Mouse (Mus musculus) MEL (cell line): ENCODE measurements at regions not wholly inside any gene's neighbourhood (a gene's known extent, or its start where the extent isn't known, plus 50 kb on each side); places are given as distances from the start of the nearest gene placed in this dataset.

Source experiments
- DNase-seq: peaks from one replicate; pipeline ENCODE4 v3.0.0; 2011; ENCODE audit warnings: low read depth, low spot score
- H3K27ac ChIP-seq: 2 replicates; pipeline ENCODE4 v1.5.1; 2012; ENCODE audit warnings: low read depth, mild to moderate bottlenecking, control low read depth, low read length, moderate library complexity; ENCODE audit not compliant: control insufficient read depth
- H3K27me3 ChIP-seq, 2 experiments: fragments of 150-350 bp in 1 of 2; sonication (generic) in 1 of 2; 2 replicates each; pipeline ENCODE4 v1.6.1; 2012; ENCODE audit warnings: low read length in 2 of 2, mild to moderate bottlenecking in 2 of 2, improper control_type of control experiment in 1 of 2, moderate library complexity in 1 of 2; ENCODE audit not compliant: insufficient read depth in 2 of 2, control insufficient read depth in 1 of 2
- H3K36me3 ChIP-seq, 2 experiments: 2 replicates each; pipeline ENCODE4 v1.6.1; 2012 to 2014; ENCODE audit warnings: low read length in 2 of 2, improper control_type of control experiment in 1 of 2, inconsistent platforms in 1 of 2, mild to moderate bottlenecking in 1 of 2; ENCODE audit not compliant: insufficient read depth in 2 of 2, control insufficient read depth in 1 of 2
- H3K4me1 ChIP-seq, 2 experiments: fragments of 150-350 bp in 1 of 2; sonication (generic) in 1 of 2; 2 replicates each; pipeline ENCODE4 v1.6.1; 2012; ENCODE audit warnings: low read length in 2 of 2, improper control_type of control experiment in 1 of 2, mild to moderate bottlenecking in 1 of 2; ENCODE audit not compliant: insufficient read depth in 2 of 2, control insufficient read depth in 1 of 2
- H3K4me3 ChIP-seq, 2 experiments: fragments of 150-350 bp in 1 of 2; sonication (generic) in 1 of 2; 2 replicates each; pipeline ENCODE4 v1.5.1; 2012; ENCODE audit warnings: low read depth in 2 of 2, low read length in 2 of 2, mild to moderate bottlenecking in 2 of 2, moderate library complexity in 2 of 2, control low read depth in 1 of 2, improper control_type of control experiment in 1 of 2; ENCODE audit not compliant: control insufficient read depth in 1 of 2, insufficient read depth in 1 of 2
- H3K79me2 ChIP-seq: 2 replicates; pipeline ENCODE4 v1.6.1; 2012; ENCODE audit warnings: mild to moderate bottlenecking, low read length, moderate library complexity; ENCODE audit not compliant: control insufficient read depth, poor library complexity, insufficient read depth
- H3K9ac ChIP-seq: 2 replicates; pipeline ENCODE4 v1.6.1; 2012; ENCODE audit warnings: low read depth, mild to moderate bottlenecking, control low read depth, low read length, moderate library complexity; ENCODE audit not compliant: control insufficient read depth, poor library complexity, severe bottlenecking
- H3K9me3 ChIP-seq: fragments of 150-350 bp; sonication (generic); replicated peaks from 2 replicates; pipeline ENCODE4 v1.6.1; 2012; ENCODE audit warnings: mild to moderate bottlenecking, low read length, improper control_type of control experiment, moderate library complexity; ENCODE audit not compliant: insufficient read depth
- CHD1 ChIP-seq: IDR thresholded peaks from 2 replicates; pipeline ENCODE4 v1.6.1; 2012; ENCODE audit warnings: low read depth, mild to moderate bottlenecking, inconsistent platforms, low read length, improper control_type of control experiment
- CHD2 ChIP-seq: IDR thresholded peaks from 2 replicates; pipeline ENCODE4 v1.6.1; 2011; ENCODE audit warnings: low read length, improper control_type of control experiment
- CTCF ChIP-seq, 3 experiments: IDR thresholded peaks in 2 of 3; conservative IDR thresholded peaks in 1 of 3; 2 replicates each; pipeline ENCODE4 v1.5.1; 2011 to 2012; ENCODE audit warnings: low read length in 3 of 3, low read depth in 2 of 3, mild to moderate bottlenecking in 2 of 3, improper control_type of control experiment in 1 of 3, inconsistent platforms in 1 of 3, mixed read lengths in 1 of 3, moderate library complexity in 1 of 3; ENCODE audit not compliant: control insufficient read depth in 1 of 3, insufficient read depth in 1 of 3, poor library complexity in 1 of 3, severe bottlenecking in 1 of 3
- E2F4 ChIP-seq: IDR thresholded peaks from 2 replicates; pipeline ENCODE4 v1.6.1; 2011; ENCODE audit warnings: low read depth, low read length, improper control_type of control experiment, borderline replicate concordance
- ELF1 ChIP-seq: IDR thresholded peaks from 2 replicates; pipeline ENCODE4 v1.6.1; 2014; ENCODE audit warnings: low read depth, mild to moderate bottlenecking, inconsistent platforms, low read length, improper control_type of control experiment, moderate library complexity
- KAT2A ChIP-seq: conservative IDR thresholded peaks from 2 replicates; pipeline ENCODE4 v1.6.1; 2012; ENCODE audit warnings: low read depth, low read length, improper control_type of control experiment, inconsistent platforms
- MAFK ChIP-seq: IDR thresholded peaks from 2 replicates; pipeline ENCODE4 v1.6.1; 2011; ENCODE audit warnings: low read depth, mild to moderate bottlenecking, low read length, improper control_type of control experiment, borderline replicate concordance
- MAX ChIP-seq: IDR thresholded peaks from 2 replicates; pipeline ENCODE4 v1.6.1; 2011; ENCODE audit warnings: low read length, improper control_type of control experiment
- MEF2A ChIP-seq: IDR thresholded peaks from 2 replicates; pipeline ENCODE4 v1.6.1; 2014; ENCODE audit warnings: low read depth, mild to moderate bottlenecking, inconsistent platforms, low read length, improper control_type of control experiment; ENCODE audit not compliant: poor library complexity, insufficient replicate concordance, severe bottlenecking; ENCODE audit errors: extremely low read depth
- MXI1 ChIP-seq: IDR thresholded peaks from 2 replicates; pipeline ENCODE4 v1.6.1; 2011; ENCODE audit warnings: mild to moderate bottlenecking, low read depth, low read length, improper control_type of control experiment
- MYB ChIP-seq: IDR thresholded peaks from 2 replicates; pipeline ENCODE4 v1.6.1; 2011; ENCODE audit warnings: mild to moderate bottlenecking, low read depth, low read length, improper control_type of control experiment
- POLR2A ChIP-seq, 2 experiments: IDR thresholded peaks; 2 replicates each; pipeline ENCODE4 v1.6.1; 2011 to 2012; ENCODE audit warnings: low read length in 2 of 2, mild to moderate bottlenecking in 2 of 2, control low read depth in 1 of 2, improper control_type of control experiment in 1 of 2, low read depth in 1 of 2, moderate library complexity in 1 of 2; ENCODE audit not compliant: control insufficient read depth in 1 of 2, insufficient read depth in 1 of 2, poor library complexity in 1 of 2
- POLR2AphosphoS2 ChIP-seq: IDR thresholded peaks from 2 replicates; pipeline ENCODE4 v1.6.1; 2011; ENCODE audit warnings: low read length, improper control_type of control experiment
- POLR2AphosphoS5 ChIP-seq: IDR thresholded peaks from 2 replicates; pipeline ENCODE4 v1.6.1; 2012; ENCODE audit warnings: low read depth, borderline replicate concordance, mild to moderate bottlenecking, inconsistent platforms, low read length, moderate library complexity, mixed read lengths
- SIN3A ChIP-seq: IDR thresholded peaks from 2 replicates; pipeline ENCODE4 v1.6.1; 2012; ENCODE audit warnings: low read length, improper control_type of control experiment, inconsistent platforms
- SMC3 ChIP-seq: IDR thresholded peaks from 2 replicates; pipeline ENCODE4 v1.6.1; 2011; ENCODE audit warnings: low read depth, low read length, improper control_type of control experiment
- TBP ChIP-seq: IDR thresholded peaks from 2 replicates; pipeline ENCODE4 v1.8.0; 2011; ENCODE audit warnings: low read depth, low read length, improper control_type of control experiment
- TCF12 ChIP-seq: IDR thresholded peaks from 2 replicates; pipeline ENCODE4 v1.6.1; 2014; ENCODE audit warnings: low read depth, mild to moderate bottlenecking, inconsistent platforms, low read length, improper control_type of control experiment, moderate library complexity
- ZC3H11A ChIP-seq: IDR thresholded peaks from 2 replicates; pipeline ENCODE4 v1.6.1; 2012; ENCODE audit warnings: low read depth, mild to moderate bottlenecking, inconsistent platforms, low read length, improper control_type of control experiment
- ZKSCAN1 ChIP-seq: IDR thresholded peaks from 2 replicates; pipeline ENCODE4 v1.6.1; 2012; ENCODE audit warnings: low read depth, mild to moderate bottlenecking, inconsistent platforms, low read length, improper control_type of control experiment, moderate library complexity
- ZMIZ1 ChIP-seq: IDR thresholded peaks from 2 replicates; pipeline ENCODE4 v1.6.1; 2012; ENCODE audit warnings: low read depth, mild to moderate bottlenecking, inconsistent platforms, low read length, improper control_type of control experiment, moderate library complexity
- ZNF384 ChIP-seq: IDR thresholded peaks from 2 replicates; pipeline ENCODE4 v1.6.1; 2012; ENCODE audit warnings: low read depth, mild to moderate bottlenecking, inconsistent platforms, low read length, improper control_type of control experiment

- Histone ChIP-seq H3K79me2 (no peaks in the 10 kb centered on the region), H3K36me3 (no peaks in the 10 kb centered on the region), H3K4me3 (no peak overlapping the region), H3K9me3 (no peaks in the 10 kb centered on the region), H3K9ac (no peak overlapping the region), H3K27me3 (no peaks in the 10 kb centered on the region), H3K27ac (no peak overlapping the region), H3K4me1 (no peaks in the 10 kb centered on the region)
- no peak for DNase-seq
- TF ChIP-seq ZKSCAN1 (no peak), TCF12 (no peak), E2F4 (no peak), MAX (no peak), TBP (no peak), SIN3A (no peak), POLR2AphosphoS2 (no peak), MYB (no peak), CHD2 (no peak), MEF2A (no peak), CHD1 (no peak), ZC3H11A (no peak), ZMIZ1 (no peak), MAFK (no peak), POLR2A (IDR thresholded peaks at IDR 0.05; ENCODE audit: control insufficient read depth in 1 of 2, insufficient read depth in 1 of 2, low read depth in 1 of 2, low read length in 2 of 2, poor library complexity in 1 of 2) (no peak)
These were observed 98.5 kb upstream of the Pirt start for GRCm38 (mm10) chr11:66813310-66813709.

GRCm38 (mm10) chr11:66813731-66814130 lies 98.0 kb upstream of the Pirt start:
- Histone ChIP-seq H3K27me3 (no peaks in the 10 kb centered on the region), H3K9ac (no peak overlapping the region), H3K9me3 (no peaks in the 10 kb centered on the region), H3K27ac (no peak overlapping the region), H3K4me3 (no peak overlapping the region), H3K79me2 (no peaks in the 10 kb centered on the region), H3K36me3 (no peaks in the 10 kb centered on the region), H3K4me1 (no peaks in the 10 kb centered on the region)
- DNase-seq, result no peak
- TF ChIP-seq POLR2AphosphoS5 (no peak), CHD2 (no peak), ZNF384 (no peak), KAT2A (no peak), ELF1 (no peak), MAFK (no peak), CTCF (IDR thresholded peaks at IDR 0.05 in 2 of 3, conservative IDR thresholded peaks at IDR 0.05 in 1 of 3; ENCODE audit: control insufficient read depth in 1 of 3, insufficient read depth in 1 of 3, low read depth in 2 of 3, low read length in 3 of 3, poor library complexity in 1 of 3, severe bottlenecking in 1 of 3) (no peak), MXI1 (no peak), SMC3 (no peak), E2F4 (no peak), MEF2A (no peak)
- TF ChIP-seq, all 39 proteins: peak for 0
